Mouse (Mus musculus) lung, embryonic 15.5 days (tissue): Measurements from ENCODE around the gene Pqlc3. TPM values are rescaled to one million over a fixed set of nuclear protein-coding genes. Genes with fewer than 3 reads are reported as not detected.

Experiments used
- ATAC-seq: fragments of 200-750 bp; cut with Nextera tagmentation; 2 replicates; pipeline ENCODE4 v1.8.0; 2017; ENCODE audit warnings: moderate number of reproducible peaks, borderline replicate concordance; ENCODE audit not compliant: low FRiP score, low TSS enrichment; ENCODE audit errors: extremely low read depth
- H3K27ac ChIP-seq: fragments of 300-500 bp; sonication (generic); 2 replicates; pipeline ENCODE4 v1.5.1; 2015; ENCODE audit warnings: moderate library complexity, mild to moderate bottlenecking, inconsistent platforms
- H3K27me3 ChIP-seq: fragments of 300-500 bp; sonication (generic); 2 replicates; pipeline ENCODE4 v1.6.1; 2015; ENCODE audit warnings: inconsistent platforms
- H3K36me3 ChIP-seq: fragments of 300-500 bp; sonication (generic); 2 replicates; pipeline ENCODE4 v1.6.1; 2015; ENCODE audit warnings: inconsistent platforms
- H3K4me1 ChIP-seq: fragments of 300-500 bp; sonication (generic); 2 replicates; pipeline ENCODE4 v1.6.1; 2015; ENCODE audit warnings: inconsistent platforms
- H3K4me2 ChIP-seq: fragments of 300-500 bp; sonication (generic); 2 replicates; pipeline ENCODE4 v1.6.1; 2015; ENCODE audit warnings: inconsistent platforms, mild to moderate bottlenecking, moderate library complexity
- H3K4me3 ChIP-seq: fragments of 300-500 bp; sonication (generic); 2 replicates; pipeline ENCODE4 v1.5.1; 2015; ENCODE audit warnings: mild to moderate bottlenecking, inconsistent platforms
- H3K9ac ChIP-seq: fragments of 300-500 bp; sonication (generic); 2 replicates; pipeline ENCODE4 v1.6.1; 2015; ENCODE audit warnings: inconsistent platforms
- H3K9me3 ChIP-seq: fragments of 300-500 bp; sonication (generic); 2 replicates; pipeline ENCODE4 v1.6.1; 2016; ENCODE audit warnings: inconsistent platforms
- WGBS: fragments of 180-500 bp; shearing (Covaris S2); methylation state at CpG from one replicate; pipeline ENCODE4 v1.1.7; 2015; 5-methylcytosine and 5-hydroxymethylcytosine counted together
- polyA plus RNA-seq: library from polyadenylated mRNA; unstranded; fragments of >200 nt; fragmentation: Nextera tagmentation; extraction: Ambion mirVana; gene quantifications from 2 replicates; pipeline ENCODE4 v1.2.1, GENCODE M21; 2015

Gene Pqlc3
- polyA plus RNA-seq, 1 experiment from 2014 or later: 5.5 TPM

- no peaks in the 10 kb centered on the region for H3K9me3 ChIP-seq
- peak; percentile 20; the same call in 1 of the 2 replicates for ATAC-seq
- H3K9ac ChIP-seq: 0 out of 2 replicates have a peak overlapping the region, but pooled peaks have one; percentile 42
- peak overlapping the region; percentile 56 for H3K4me3 ChIP-seq
- peaks cover 24% of the 10 kb centered on the region; the same call in 1 of the 2 replicates for H3K27me3 ChIP-seq
- 4% methylated on average over 10 of the region's 10 CpGs for WGBS
- H3K4me2 ChIP-seq: peak overlapping the region; percentile 84
- no peak overlapping the region for H3K27ac ChIP-seq
- H3K36me3 ChIP-seq: no peaks in the 10 kb centered on the region
- H3K4me1 ChIP-seq: peaks cover 10% of the 10 kb centered on the region
Measured at GRCm38 (mm10) chr12:16999146-16999545, 1.1 kb downstream of the Pqlc3 start.

- H3K9ac ChIP-seq: no peak overlapping the region
- no peak overlapping the region for H3K4me3 ChIP-seq
- 87% methylated on average over 5 of the region's 5 CpGs for WGBS
- H3K9me3 ChIP-seq: no peaks in the 10 kb centered on the region
- H3K4me1 ChIP-seq: peaks cover 10% of the 10 kb centered on the region
- no peaks in the 10 kb centered on the region for H3K36me3 ChIP-seq
- H3K4me2 ChIP-seq: no peak overlapping the region
- ATAC-seq: no peak
- H3K27ac ChIP-seq: no peak overlapping the region
- peaks cover 24% of the 10 kb centered on the region; the same call in 1 of the 2 replicates for H3K27me3 ChIP-seq
Measured at GRCm38 (mm10) chr12:16996886-16997462, 3.2 kb downstream of the Pqlc3 start.

DNA sequence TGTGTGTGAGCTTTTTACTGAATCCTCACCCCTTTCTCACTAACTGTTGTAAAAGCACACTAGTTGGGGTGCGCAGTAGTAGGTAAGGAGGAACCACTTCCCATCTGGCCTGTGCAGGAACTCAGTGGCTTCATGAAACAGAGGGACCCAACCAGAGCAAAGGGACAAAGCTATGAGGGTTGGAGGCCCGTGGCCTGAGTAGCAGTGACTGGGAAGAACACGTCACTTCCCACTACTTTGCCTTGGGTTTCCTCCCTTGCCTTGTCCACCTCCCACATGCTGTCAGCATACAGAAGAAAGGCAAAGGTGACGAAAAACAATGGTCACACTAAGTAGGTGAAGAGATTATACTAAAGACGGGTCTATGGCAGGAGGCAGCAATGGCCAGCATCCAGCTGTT lies 3.9 kb downstream of the Pqlc3 start:
- H3K4me2 ChIP-seq: no peak overlapping the region
- 80% methylated on average over 5 of the region's 5 CpGs for WGBS

GRCm38 (mm10) chr12:16994291-16994690 lies 5.9 kb downstream of the Pqlc3 start:
- Histone ChIP-seq H3K4me1 (peaks cover 5% of the 10 kb centered on the region), H3K36me3 (no peaks in the 10 kb centered on the region; the same call in 1 of the 2 replicates)
- 68% methylated on average over 2 of the region's 2 CpGs for WGBS

More for the DNA sequence above, 3.9 kb downstream of the Pqlc3 start:
- no peak overlapping the region for H3K4me3 ChIP-seq
- no peaks in the 10 kb centered on the region for H3K36me3 ChIP-seq
- peaks cover 20% of the 10 kb centered on the region; the same call in 1 of the 2 replicates for H3K27me3 ChIP-seq
- H3K9ac ChIP-seq: no peak overlapping the region
- peaks cover 10% of the 10 kb centered on the region for H3K4me1 ChIP-seq
- no peak overlapping the region for H3K27ac ChIP-seq
- no peak for ATAC-seq
- H3K9me3 ChIP-seq: no peaks in the 10 kb centered on the region

GRCm38 (mm10) chr12:16992355-16992754 lies 7.9 kb downstream of the Pqlc3 start:
- H3K36me3 ChIP-seq: peaks cover 3% of the 10 kb centered on the region; the same call in 1 of the 2 replicates
- no peaks in the 10 kb centered on the region for H3K9me3 ChIP-seq
- no peaks in the 10 kb centered on the region for H3K4me1 ChIP-seq
- no peak overlapping the region for H3K4me3 ChIP-seq
- H3K27ac ChIP-seq: no peak overlapping the region
- H3K4me2 ChIP-seq: no peak overlapping the region
- ATAC-seq: no peak
- H3K27me3 ChIP-seq: no peaks in the 10 kb centered on the region
- 75% methylated on average over 2 of the region's 2 CpGs for WGBS
- H3K9ac ChIP-seq: no peak overlapping the region

More at GRCm38 (mm10) chr12:16994291-16994690, 5.9 kb downstream of the Pqlc3 start:
- Histone ChIP-seq H3K27ac (no peak overlapping the region), H3K4me2 (no peak overlapping the region), H3K27me3 (0 out of 2 replicates have a peak, but pooled peaks cover 11% of the 10 kb centered on the region), H3K9me3 (no peaks in the 10 kb centered on the region), H3K4me3 (no peak overlapping the region), H3K9ac (no peak overlapping the region)
- no peak for ATAC-seq

DNA sequence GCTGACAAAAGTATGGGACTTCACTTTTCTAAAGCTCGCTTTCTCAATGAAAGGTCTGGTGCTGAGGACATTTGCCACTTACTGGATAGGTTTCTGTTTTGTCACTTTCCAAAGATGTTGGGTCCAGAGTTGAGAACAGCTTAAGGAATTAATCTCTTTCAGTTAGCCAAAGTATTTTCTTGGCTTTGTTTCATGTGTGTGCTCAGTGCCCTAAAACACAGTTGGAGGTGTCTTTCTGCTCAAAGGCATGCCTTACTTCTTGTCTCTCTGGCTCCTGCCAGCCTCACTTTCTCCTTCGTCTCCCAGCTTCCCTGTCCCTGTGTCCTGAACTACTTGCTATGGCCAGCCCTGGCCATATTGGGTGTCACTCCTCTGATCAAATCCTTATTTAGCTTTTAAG lies 8.8 kb downstream of the Pqlc3 start:
- H3K4me2 ChIP-seq: no peak overlapping the region
- H3K9ac ChIP-seq: no peak overlapping the region
- 91% methylated on average over 2 of the region's 2 CpGs for WGBS
- no peaks in the 10 kb centered on the region for H3K27me3 ChIP-seq
- H3K27ac ChIP-seq: no peak overlapping the region
- no peaks in the 10 kb centered on the region for H3K4me1 ChIP-seq
- peaks cover 3% of the 10 kb centered on the region; the same call in 1 of the 2 replicates for H3K36me3 ChIP-seq
- no peaks in the 10 kb centered on the region for H3K9me3 ChIP-seq
- H3K4me3 ChIP-seq: no peak overlapping the region
- no peak for ATAC-seq

DNA sequence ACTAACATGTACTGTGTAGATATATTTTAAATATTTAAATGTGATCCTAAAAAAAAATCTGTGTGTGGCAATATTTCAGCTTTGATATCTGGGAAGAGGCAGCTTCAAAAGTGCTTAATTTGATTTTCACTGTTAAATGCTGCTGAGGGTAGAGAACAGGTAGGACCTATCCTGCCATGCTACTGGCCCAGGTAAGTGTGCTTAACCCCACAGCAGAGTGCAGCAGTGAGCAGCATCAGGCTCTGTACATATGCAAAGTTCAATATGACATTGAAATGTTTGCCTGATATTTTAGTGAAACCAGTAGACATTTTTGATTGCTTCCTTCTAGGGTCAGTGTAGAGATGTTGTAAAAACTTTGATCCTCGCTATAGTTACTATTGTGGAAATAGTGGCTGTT lies 14.4 kb downstream of the Pqlc3 start:
- Histone ChIP-seq H3K9ac (no peak overlapping the region), H3K4me3 (no peak overlapping the region), H3K4me2 (no peak overlapping the region), H3K36me3 (peaks cover 33% of the 10 kb centered on the region), H3K4me1 (no peaks in the 10 kb centered on the region), H3K27ac (no peak overlapping the region), H3K27me3 (no peaks in the 10 kb centered on the region), H3K9me3 (no peaks in the 10 kb centered on the region)
- 94% methylated on average over 1 of the region's 1 CpGs for WGBS
- no peak for ATAC-seq

DNA sequence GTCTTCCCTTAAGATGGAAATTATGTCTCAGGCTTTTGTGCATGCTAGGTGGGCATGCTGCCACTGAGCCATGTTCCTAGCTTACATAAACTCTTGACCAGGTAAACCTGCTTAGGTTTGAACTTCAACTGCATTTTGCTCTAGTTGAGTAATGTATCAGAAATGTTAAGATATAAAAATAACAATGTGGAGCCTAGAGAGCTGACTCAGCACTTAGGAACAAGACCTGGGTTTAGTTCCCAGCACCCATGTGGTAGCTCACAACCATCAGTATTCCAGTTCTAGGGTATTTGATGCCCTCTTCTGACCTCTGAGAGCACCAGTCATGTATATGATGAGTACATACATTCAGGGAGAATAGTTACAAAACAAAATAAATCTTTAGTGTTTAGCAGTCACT lies 23.1 kb downstream of the Pqlc3 start:
- Histone ChIP-seq H3K9ac (no peak overlapping the region), H3K36me3 (peaks cover 85% of the 10 kb centered on the region), H3K4me2 (no peak overlapping the region), H3K27ac (no peak overlapping the region), H3K4me1 (no peaks in the 10 kb centered on the region), H3K9me3 (no peaks in the 10 kb centered on the region), H3K4me3 (no peak overlapping the region), H3K27me3 (no peaks in the 10 kb centered on the region)
- no peak for ATAC-seq

DNA sequence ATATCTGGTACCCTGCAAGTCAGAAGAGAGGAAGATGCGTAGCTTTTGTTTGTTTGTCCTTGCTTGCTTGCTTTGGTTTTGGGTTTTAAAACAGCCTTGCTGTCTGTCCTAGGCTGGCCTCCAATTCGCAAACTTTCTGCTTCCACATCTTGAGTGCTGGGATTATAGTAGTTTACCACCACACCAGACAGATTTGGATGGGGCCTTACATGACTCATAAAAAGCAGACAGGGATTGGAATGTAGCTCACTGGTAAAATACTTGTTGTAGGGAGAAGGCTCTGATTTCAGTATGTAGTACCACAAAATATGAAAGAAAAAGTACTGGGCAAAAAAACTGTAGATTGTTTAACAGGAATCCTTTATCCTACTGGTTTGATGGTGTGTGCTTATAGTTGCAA lies 33.4 kb downstream of the Pqlc3 start:
- Histone ChIP-seq H3K9ac (no peak overlapping the region), H3K4me2 (no peak overlapping the region), H3K27ac (no peak overlapping the region), H3K36me3 (peaks cover 51% of the 10 kb centered on the region), H3K9me3 (no peaks in the 10 kb centered on the region), H3K27me3 (no peaks in the 10 kb centered on the region), H3K4me3 (no peak overlapping the region), H3K4me1 (no peaks in the 10 kb centered on the region)
- no peak for ATAC-seq
- WGBS: 91% methylated on average over 2 of the region's 2 CpGs

GRCm38 (mm10) chr12:16963354-16963753 lies 36.9 kb downstream of the Pqlc3 start:
- Histone ChIP-seq H3K9me3 (no peaks in the 10 kb centered on the region), H3K36me3 (peaks cover 49% of the 10 kb centered on the region), H3K4me1 (no peaks in the 10 kb centered on the region), H3K27me3 (no peaks in the 10 kb centered on the region), H3K4me2 (no peak overlapping the region), H3K4me3 (no peak overlapping the region), H3K27ac (no peak overlapping the region), H3K9ac (no peak overlapping the region)
- WGBS: 74% methylated on average over 2 of the region's 2 CpGs
- ATAC-seq: no peak

DNA sequence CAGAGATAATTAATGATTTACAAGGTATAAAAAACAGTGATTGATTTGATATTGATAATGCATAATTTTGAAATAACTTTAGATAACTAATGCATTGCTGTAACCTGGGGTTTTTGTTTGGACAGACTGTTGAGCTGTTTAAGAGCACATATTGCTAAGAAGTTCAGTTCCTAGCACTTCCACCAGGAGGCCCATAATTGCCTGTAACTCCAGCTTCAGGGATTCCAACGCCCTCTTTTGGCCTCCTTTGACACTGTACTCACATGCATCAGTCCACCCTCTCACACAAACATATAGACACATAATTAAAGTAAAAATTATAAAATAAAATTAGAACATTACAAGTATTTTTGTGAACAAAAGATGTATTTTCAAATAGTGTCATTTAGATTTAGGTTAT lies 41.4 kb downstream of the Pqlc3 start:
- 72% methylated on average over 1 of the region's 1 CpGs for WGBS

DNA sequence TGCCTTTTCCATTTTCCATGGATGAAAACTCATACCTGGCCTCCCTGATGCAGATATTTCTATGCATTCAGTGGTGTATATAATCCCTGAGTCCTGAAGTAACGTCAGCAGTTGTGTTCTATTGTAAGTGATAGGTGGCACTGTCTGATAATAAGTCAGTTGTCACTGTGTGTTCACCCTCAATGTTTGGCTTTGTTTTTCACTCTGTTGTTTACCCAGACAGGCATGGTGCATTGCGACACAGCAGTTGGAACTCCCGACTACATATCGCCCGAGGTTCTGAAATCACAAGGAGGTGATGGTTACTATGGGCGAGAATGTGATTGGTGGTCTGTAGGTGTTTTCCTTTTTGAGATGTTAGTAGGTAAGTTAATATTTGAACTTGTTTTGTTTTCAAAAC lies 52.0 kb downstream of the Pqlc3 start:
- H3K36me3 ChIP-seq: peaks cover 31% of the 10 kb centered on the region
- no peaks in the 10 kb centered on the region for H3K9me3 ChIP-seq
- H3K4me1 ChIP-seq: no peaks in the 10 kb centered on the region
- H3K4me2 ChIP-seq: no peak overlapping the region
- no peak overlapping the region for H3K27ac ChIP-seq
- WGBS: 84% methylated on average over 6 of the region's 6 CpGs
- no peak overlapping the region for H3K9ac ChIP-seq
- no peak overlapping the region for H3K4me3 ChIP-seq
- ATAC-seq: no peak
- no peaks in the 10 kb centered on the region for H3K27me3 ChIP-seq

More for the DNA sequence above, 41.4 kb downstream of the Pqlc3 start:
- H3K36me3 ChIP-seq: peaks cover 44% of the 10 kb centered on the region
- H3K9me3 ChIP-seq: no peaks in the 10 kb centered on the region
- H3K9ac ChIP-seq: no peak overlapping the region
- no peak overlapping the region for H3K27ac ChIP-seq
- no peaks in the 10 kb centered on the region for H3K4me1 ChIP-seq
- ATAC-seq: no peak
- H3K27me3 ChIP-seq: no peaks in the 10 kb centered on the region
- no peak overlapping the region for H3K4me2 ChIP-seq
- H3K4me3 ChIP-seq: no peak overlapping the region
